Mouse (Mus musculus): ENCODE data around the gene Gm42715. TPM values are rescaled to one million over a fixed set of nuclear protein-coding genes. Genes with fewer than 3 reads are reported as not detected.

The Gm42715 gene
- polyA plus RNA-seq (2017; shearing (Covaris generic)), result 1 to 10 TPM; 6.6 to 9.7 TPM

GRCm38 (mm10) chr7:127519284-127519683 is at the start of gene Gm42715:
Gm42715 (plus strand) TSS chr7:127519584.

GRCm38 (mm10) chr7:127478635-127479317 is 40.6 kb upstream of the Gm42715 start, which contains the start of gene Fbrs:
Fbrs (plus strand) TSS chr7:127479199.

GRCm38 (mm10) chr7:127511808-127512230 is 7.6 kb upstream of the Gm42715 start, which contains the start of gene Srcap:
Srcap (plus strand) TSS chr7:127511983.

GRCm38 (mm10) chr7:127561340-127561858 is 42.0 kb downstream of the Gm42715 start, which contains the start of gene Tmem265:
Tmem265 (plus strand) TSS chr7:127561390.

GRCm38 (mm10) chr7:127572895-127573471 is 53.6 kb downstream of the Gm42715 start, which contains the start of gene Phkg2:
Phkg2 (plus strand) TSS chr7:127573340.

GRCm38 (mm10) chr7:127588011-127588871 is 68.9 kb downstream of the Gm42715 start, which contains the start of the genes Ccdc189 and Rnf40:
Ccdc189 (minus strand) TSS chr7:127588595.
Rnf40 (plus strand) TSS chr7:127588767.

GRCm38 (mm10) chr7:127614891-127615843 is 95.8 kb downstream of the Gm42715 start, which contains the start of gene Zfp629:
Zfp629 (minus strand) TSS chr7:127615797.

Other genes starting within 250 kb of the Gm42715 start
- gene Sephs2, start 245.5 kb upstream of the Gm42715 start, polyA plus RNA-seq (2017; shearing (Covaris generic)), result 10 to 100 TPM; 34.4 to 44.5 TPM
- gene Itgal, start 223.3 kb upstream of the Gm42715 start, polyA plus RNA-seq (2017; shearing (Covaris generic)), result 100 to 1,000 TPM; 325 to 340 TPM
- under 1 TPM in 1 of 2 experiments, not detected in 1; 0.55 TPM for gene Zfp768, start 174.0 kb upstream of the Gm42715 start, polyA plus RNA-seq (2017; shearing (Covaris generic))
- gene Zfp747, start 143.5 kb upstream of the Gm42715 start, polyA plus RNA-seq (2017; shearing (Covaris generic)), result 10 to 100 TPM; 15.1 to 22.7 TPM
- 10 to 100 TPM in 1 of 2 experiments, 1 to 10 TPM in 1; 7.4 to 15.1 TPM for gene 9130019O22Rik, start 132.4 kb upstream of the Gm42715 start, polyA plus RNA-seq (2017; shearing (Covaris generic))
- 1 to 10 TPM; 6.3 to 6.7 TPM for gene E430018J23Rik, start 126.0 kb upstream of the Gm42715 start, polyA plus RNA-seq (2017; shearing (Covaris generic))
- gene Zfp764, start 112.8 kb upstream of the Gm42715 start, polyA plus RNA-seq (2017; shearing (Covaris generic)), result 10 to 100 TPM; 13.3 to 15.4 TPM
- gene Zfp688, start 97.5 kb upstream of the Gm42715 start, polyA plus RNA-seq (2017; shearing (Covaris generic)), result 10 to 100 TPM; 43.5 to 48.6 TPM
- 10 to 100 TPM in 1 of 2 experiments, 1 to 10 TPM in 1; 5.1 to 13.4 TPM for gene Zfp689, start 70.4 kb upstream of the Gm42715 start, polyA plus RNA-seq (2017; shearing (Covaris generic))
- 100 to 1,000 TPM; 126 to 153 TPM for gene Prr14, start 60.0 kb upstream of the Gm42715 start, polyA plus RNA-seq (2017; shearing (Covaris generic))
- gene Fbrs, start 40.4 kb upstream of the Gm42715 start, polyA plus RNA-seq (2017; shearing (Covaris generic)), result 10 to 100 TPM; 16.7 to 18.1 TPM
- 10 to 100 TPM; 53.0 to 56.2 TPM for gene Srcap, start 7.6 kb upstream of the Gm42715 start, polyA plus RNA-seq (2017; shearing (Covaris generic))
- 10 to 100 TPM; 11.5 to 15.8 TPM for gene Tmem265, start 41.8 kb downstream of the Gm42715 start, polyA plus RNA-seq (2017; shearing (Covaris generic))
- gene Phkg2, start 53.8 kb downstream of the Gm42715 start, polyA plus RNA-seq (2017; shearing (Covaris generic)), result 100 to 1,000 TPM; 108 to 132 TPM
- 1 to 10 TPM in 1 of 2 experiments, under 1 TPM in 1; 0.82 to 1.1 TPM for gene Ccdc189, start 69.0 kb downstream of the Gm42715 start, polyA plus RNA-seq (2017; shearing (Covaris generic))
- 100 to 1,000 TPM; 107 to 163 TPM for gene Rnf40, start 69.2 kb downstream of the Gm42715 start, polyA plus RNA-seq (2017; shearing (Covaris generic))
- gene Zfp629, start 96.2 kb downstream of the Gm42715 start, polyA plus RNA-seq (2017; shearing (Covaris generic)), result under 1 TPM in 1 of 2 experiments, not detected in 1; 0.24 TPM
- gene Bcl7c, start 189.3 kb downstream of the Gm42715 start, polyA plus RNA-seq (2017; shearing (Covaris generic)), result 10 to 100 TPM; 79.5 to 92.8 TPM
- gene Ctf1, start 193.2 kb downstream of the Gm42715 start, polyA plus RNA-seq (2017; shearing (Covaris generic)), result under 1 TPM in 1 of 2 experiments, not detected in 1; 0.19 TPM
- gene Ctf2, start 212.6 kb downstream of the Gm42715 start, polyA plus RNA-seq (2017; shearing (Covaris generic)), result under 1 TPM in 1 of 2 experiments, not detected in 1; 0.21 TPM
- gene Fbxl19, start 225.0 kb downstream of the Gm42715 start, polyA plus RNA-seq (2017; shearing (Covaris generic)), result 1 to 10 TPM in 1 of 2 experiments, under 1 TPM in 1; 0.80 to 1.0 TPM